Mouse (Mus musculus): ENCODE measurements at regions not wholly inside any gene's neighbourhood (a gene's known extent, or its start where the extent isn't known, plus 50 kb on each side); places are given as distances from the start of the nearest gene placed in this dataset.

GRCm38 (mm10) chr17:52031079-52031478 is 198.0 kb upstream of the Satb1 start:
- no peaks in the 10 kb centered on the region for H3K27me3 ChIP-seq (ENCODE audit: control insufficient read depth, insufficient read depth, low read length)
- TF ChIP-seq CTCF (IDR thresholded peaks at IDR 0.05; ENCODE audit: borderline replicate concordance, control insufficient read depth, extremely low read depth, insufficient read depth, low read length, poor library complexity) (no peak), POLR2A (IDR thresholded peaks at IDR 0.05; ENCODE audit: control insufficient read depth, extremely low read depth, insufficient read depth, low read length, poor library complexity) (no peak)
- H3K4me3 ChIP-seq (ENCODE audit: control insufficient read depth, insufficient read depth, low read length): no peak overlapping the region
- no peaks in the 10 kb centered on the region for H3K36me3 ChIP-seq (ENCODE audit: control insufficient read depth, insufficient read depth, low read length)
- peak; percentile 39 for DNase-seq
- H3K4me1 ChIP-seq (replicated peaks; ENCODE audit: control insufficient read depth, insufficient read depth, low read length): peaks cover 5% of the 10 kb centered on the region
- 35% methylated on average over 8 of the region's 8 CpGs for WGBS
- no peak overlapping the region; the same call in 1 of the 2 replicates for H3K27ac ChIP-seq (ENCODE audit: control insufficient read depth, insufficient read depth, low read length)

GRCm38 (mm10) chr17:51986920-51987319 is 153.8 kb upstream of the Satb1 start:
- Histone ChIP-seq H3K4me3 (ENCODE audit: control insufficient read depth, insufficient read depth, low read length) (no peak overlapping the region), H3K27ac (ENCODE audit: control insufficient read depth, insufficient read depth, low read length) (no peak overlapping the region), H3K4me1 (replicated peaks; ENCODE audit: control insufficient read depth, insufficient read depth, low read length) (peaks cover 14% of the 10 kb centered on the region), H3K36me3 (ENCODE audit: control insufficient read depth, insufficient read depth, low read length) (no peaks in the 10 kb centered on the region), H3K27me3 (ENCODE audit: control insufficient read depth, insufficient read depth, low read length) (no peaks in the 10 kb centered on the region)
- TF ChIP-seq CTCF (IDR thresholded peaks at IDR 0.05; ENCODE audit: borderline replicate concordance, control insufficient read depth, extremely low read depth, insufficient read depth, low read length, poor library complexity): no peak
- TF ChIP-seq POLR2A (IDR thresholded peaks at IDR 0.05; ENCODE audit: control insufficient read depth, extremely low read depth, insufficient read depth, low read length, poor library complexity): no peak
- DNase-seq: no peak
- 81% methylated on average over 8 of the region's 8 CpGs for WGBS

GRCm38 (mm10) chr17:51986212-51986611 is 153.1 kb upstream of the Satb1 start:
- WGBS: 53% methylated on average over 14 of the region's 14 CpGs
- TF ChIP-seq CTCF (IDR thresholded peaks at IDR 0.05; ENCODE audit: borderline replicate concordance, control insufficient read depth, extremely low read depth, insufficient read depth, low read length, poor library complexity) (no peak), POLR2A (IDR thresholded peaks at IDR 0.05; ENCODE audit: control insufficient read depth, extremely low read depth, insufficient read depth, low read length, poor library complexity) (no peak)

GRCm38 (mm10) chr17:51979126-51979525 is 146.0 kb upstream of the Satb1 start:
- Histone ChIP-seq H3K36me3 (ENCODE audit: control insufficient read depth, insufficient read depth, low read length) (no peaks in the 10 kb centered on the region), H3K4me3 (ENCODE audit: control insufficient read depth, insufficient read depth, low read length) (no peak overlapping the region), H3K27ac (ENCODE audit: control insufficient read depth, insufficient read depth, low read length) (no peak overlapping the region), H3K4me1 (replicated peaks; ENCODE audit: control insufficient read depth, insufficient read depth, low read length) (peaks cover 8% of the 10 kb centered on the region), H3K27me3 (ENCODE audit: control insufficient read depth, insufficient read depth, low read length) (no peaks in the 10 kb centered on the region)
- DNase-seq: no peak
- TF ChIP-seq CTCF (IDR thresholded peaks at IDR 0.05; ENCODE audit: borderline replicate concordance, control insufficient read depth, extremely low read depth, insufficient read depth, low read length, poor library complexity): no peak
- no peak for TF ChIP-seq POLR2A (IDR thresholded peaks at IDR 0.05; ENCODE audit: control insufficient read depth, extremely low read depth, insufficient read depth, low read length, poor library complexity)
- 84% methylated on average over 2 of the region's 2 CpGs for WGBS

More at GRCm38 (mm10) chr17:51986212-51986611, 153.1 kb upstream of the Satb1 start:
- Histone ChIP-seq H3K4me3 (ENCODE audit: control insufficient read depth, insufficient read depth, low read length) (no peak overlapping the region), H3K27ac (ENCODE audit: control insufficient read depth, insufficient read depth, low read length) (peak overlapping the region; percentile 11), H3K36me3 (ENCODE audit: control insufficient read depth, insufficient read depth, low read length) (no peaks in the 10 kb centered on the region), H3K4me1 (replicated peaks; ENCODE audit: control insufficient read depth, insufficient read depth, low read length) (peaks cover 17% of the 10 kb centered on the region), H3K27me3 (ENCODE audit: control insufficient read depth, insufficient read depth, low read length) (no peaks in the 10 kb centered on the region)
- DNase-seq: peak; percentile 21

GRCm38 (mm10) chr17:51971444-51971843 is 138.4 kb upstream of the Satb1 start:
- no peaks in the 10 kb centered on the region; the same call in 1 of the 2 replicates for H3K4me1 ChIP-seq (replicated peaks; ENCODE audit: control insufficient read depth, insufficient read depth, low read length)
- peaks cover 5% of the 10 kb centered on the region; the same call in 1 of the 2 replicates for H3K36me3 ChIP-seq (ENCODE audit: control insufficient read depth, insufficient read depth, low read length)
- 73% methylated on average over 3 of the region's 3 CpGs for WGBS
- no peak for TF ChIP-seq POLR2A (IDR thresholded peaks at IDR 0.05; ENCODE audit: control insufficient read depth, extremely low read depth, insufficient read depth, low read length, poor library complexity)
- no peak for TF ChIP-seq CTCF (IDR thresholded peaks at IDR 0.05; ENCODE audit: borderline replicate concordance, control insufficient read depth, extremely low read depth, insufficient read depth, low read length, poor library complexity)
- no peak overlapping the region for H3K4me3 ChIP-seq (ENCODE audit: control insufficient read depth, insufficient read depth, low read length)
- DNase-seq: no peak
- H3K27ac ChIP-seq (ENCODE audit: control insufficient read depth, insufficient read depth, low read length): no peak overlapping the region
- H3K27me3 ChIP-seq (ENCODE audit: control insufficient read depth, insufficient read depth, low read length): no peaks in the 10 kb centered on the region

- 95% methylated on average over 11 of the region's 11 CpGs for WGBS
- H3K36me3 ChIP-seq (ENCODE audit: control insufficient read depth, insufficient read depth, low read length): peaks cover 5% of the 10 kb centered on the region; the same call in 1 of the 2 replicates
- H3K4me3 ChIP-seq (ENCODE audit: control insufficient read depth, insufficient read depth, low read length): no peak overlapping the region
- H3K4me1 ChIP-seq (replicated peaks; ENCODE audit: control insufficient read depth, insufficient read depth, low read length): peaks cover 17% of the 10 kb centered on the region
- no peak for DNase-seq
- H3K27ac ChIP-seq (ENCODE audit: control insufficient read depth, insufficient read depth, low read length): no peak overlapping the region
- no peaks in the 10 kb centered on the region for H3K27me3 ChIP-seq (ENCODE audit: control insufficient read depth, insufficient read depth, low read length)
- TF ChIP-seq POLR2A (IDR thresholded peaks at IDR 0.05; ENCODE audit: control insufficient read depth, extremely low read depth, insufficient read depth, low read length, poor library complexity) (no peak), CTCF (IDR thresholded peaks at IDR 0.05; ENCODE audit: borderline replicate concordance, control insufficient read depth, extremely low read depth, insufficient read depth, low read length, poor library complexity) (no peak)
Measured at GRCm38 (mm10) chr17:51966573-51967284, 133.6 kb upstream of the Satb1 start.

All from thymus, adult 2 months (tissue).